24 mouse cellular contexts compared by ENCODE assay signal in genomic region chr16:77602581-77602980, GRCm38 (mm10). TPM values are rescaled to one million over a fixed set of nuclear protein-coding genes. Genes with fewer than 3 reads are reported as not detected.
DNase-seq lines count a peak whose midpoint lies in the region; ATAC-seq and TF ChIP-seq lines count a peak whose summit lies in the region.
"Had no signal": no experiment of that assay in that cellular context is flagged by ENCODE, and none has a peak within 500 bp of the region (broad histone marks: within the 10 kb centered on the region; RNA-seq: fewer than 3 reads in every experiment).

No protein-coding gene starts in this region.

- H3K4me2 ChIP-seq in lung, postnatal 0 days (replicated peaks; ENCODE audit: low read depth, low read length): no peak overlapping the region
- H3K4me2 ChIP-seq: embryonic facial prominence, embryonic 13.5 days; liver, embryonic 12.5 days; lung, embryonic 15.5 days; midbrain, embryonic 15.5 days had no signal

- no peaks in the 10 kb centered on the region for H3K36me3 ChIP-seq in lung, postnatal 0 days (ENCODE audit: insufficient read depth, low read length)
- H3K36me3 ChIP-seq: forebrain, embryonic 10.5 days; liver, embryonic 12.5 days; lung, embryonic 15.5 days; midbrain, embryonic 15.5 days had no signal

- 81% methylated on average over 2 of the region's 2 CpGs for WGBS in lung, postnatal 0 days

- no peak for TF ChIP-seq EP300 in lung, postnatal 0 days (IDR thresholded peaks at IDR 0.05)

- no peak overlapping the region for H3K9ac ChIP-seq in lung, postnatal 0 days (replicated peaks; ENCODE audit: low read depth)
- H3K9ac ChIP-seq: embryonic facial prominence, embryonic 13.5 days; liver, embryonic 12.5 days; lung, embryonic 15.5 days; midbrain, embryonic 15.5 days had no signal

- peak; percentile 25; the same call in 1 of the 2 replicates for ATAC-seq in lung, postnatal 0 days
- ATAC-seq: liver, embryonic 12.5 days; midbrain, embryonic 15.5 days had no signal

- no peaks in the 10 kb centered on the region for H3K4me1 ChIP-seq in lung, postnatal 0 days (ENCODE audit: insufficient read depth, low read depth, low read length)
- H3K4me1 ChIP-seq: embryonic facial prominence, embryonic 13.5 days; forebrain, embryonic 10.5 days; liver, embryonic 12.5 days; lung, embryonic 15.5 days had no signal

- H3K27ac ChIP-seq in lung, postnatal 0 days (ENCODE audit: low read length): no peak overlapping the region
- H3K27ac ChIP-seq: embryonic facial prominence, embryonic 13.5 days; forebrain, embryonic 10.5 days; left cerebral cortex, adult 2 months; liver, embryonic 12.5 days; lung, embryonic 15.5 days; midbrain, embryonic 15.5 days had no signal

- no peaks in the 10 kb centered on the region for H3K27me3 ChIP-seq in lung, postnatal 0 days (replicated peaks; ENCODE audit: insufficient read depth, low read length)
- H3K27me3 ChIP-seq: embryonic facial prominence, embryonic 13.5 days; liver, embryonic 12.5 days; lung, embryonic 15.5 days; midbrain, embryonic 15.5 days had no signal

- no peak overlapping the region for H3K4me3 ChIP-seq in lung, postnatal 0 days (ENCODE audit: low read depth, low read length)
- H3K4me3 ChIP-seq: embryonic facial prominence, embryonic 13.5 days; forebrain, embryonic 10.5 days; left cerebral cortex, adult 2 months; liver, embryonic 12.5 days; lung, embryonic 15.5 days; midbrain, embryonic 15.5 days had no signal

- TF ChIP-seq CTCF in lung, postnatal 0 days (IDR thresholded peaks at IDR 0.05): no peak

- peak; percentile 21 for DNase-seq in cerebellum, adult 9-10 months
- no peak for DNase-seq in cerebellum, adult 11-12 months
- peak; percentile 24 for DNase-seq in lung, postnatal 0 days (ENCODE audit: low spot score)
- DNase-seq in lung, postnatal 14 days: no peak
- DNase-seq in brain, adult 2 months (ENCODE audit: low read depth, low spot score): peak; percentile 79
- DNase-seq in skeletal muscle tissue, adult 2 months (ENCODE audit: low read depth, low spot score): peak; percentile 12
- DNase-seq in kidney, postnatal 4 days: no peak
- DNase-seq in ovary, postnatal 36 days (ENCODE audit: low spot score): no peak
- DNase-seq: B cell, adult 2 months; cerebellum, adult 8-10 months; gastrocnemius, postnatal 25 days; kidney, adult 8-10 months; right cerebral cortex, postnatal 25 days; thymus, adult 18-20 months had no signal

- H3K9me3 ChIP-seq in lung, postnatal 0 days (ENCODE audit: low read length): no peaks in the 10 kb centered on the region
- H3K9me3 ChIP-seq: embryonic facial prominence, embryonic 13.5 days; forebrain, embryonic 10.5 days; liver, embryonic 12.5 days; lung, embryonic 15.5 days; midbrain, embryonic 15.5 days had no signal

RNA-seq across cellular contexts. Expression of gene Gm11146, which starts 0.7 kb away (rescaled TPM):
- polyA plus RNA-seq in lung, postnatal 0 days (2015; fragmentation: Nextera tagmentation; extraction: Ambion mirVana): not detected in 2 replicates
- polyA plus RNA-seq: cortical plate, adult 2 months; embryonic facial prominence, embryonic 13.5 days; forebrain, embryonic 10.5 days; heart, postnatal 0 days; limb, embryonic 11.5 days; liver, embryonic 12.5 days; lung, embryonic 15.5 days; midbrain, embryonic 15.5 days; neural tube, embryonic 11.5 days had no signal

Comparison
In these comparisons a context has a peak if more than half of its experiments do, and no peak if none do; other contexts are left out.
1. DNase-seq: peak in cerebellum, adult 9-10 months (single experiment), lung, postnatal 0 days (single experiment), brain, adult 2 months (single experiment) and skeletal muscle tissue, adult 2 months (single experiment); none in cerebellum, adult 11-12 months (single experiment), lung, postnatal 14 days (single experiment), kidney, postnatal 4 days (0 of 2) and ovary, postnatal 36 days (single experiment).